Mouse (Mus musculus): ENCODE data around the gene Kdm1a.

The Kdm1a gene

DNA sequence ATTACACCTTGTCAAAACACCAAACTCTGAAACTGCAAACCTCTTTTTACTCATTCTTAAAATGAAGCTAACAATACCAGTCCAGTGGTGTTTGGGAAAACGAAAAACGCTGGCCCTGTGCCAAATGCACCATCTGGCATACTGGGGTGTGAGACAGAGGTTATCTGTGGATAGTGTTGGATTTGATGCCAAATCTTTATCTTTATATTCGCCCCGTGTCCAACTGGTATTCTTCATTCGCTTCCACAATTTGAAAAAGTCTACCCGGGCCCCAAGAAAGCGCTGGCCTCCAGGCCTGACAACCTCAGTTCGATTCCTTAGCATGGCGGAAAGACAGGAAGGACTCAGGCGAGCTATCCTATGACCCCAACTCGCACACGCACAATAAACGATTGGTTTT, 1.0 kb downstream of the Kdm1a start:
- peak; percentile 57 for DNase-seq

DNA sequence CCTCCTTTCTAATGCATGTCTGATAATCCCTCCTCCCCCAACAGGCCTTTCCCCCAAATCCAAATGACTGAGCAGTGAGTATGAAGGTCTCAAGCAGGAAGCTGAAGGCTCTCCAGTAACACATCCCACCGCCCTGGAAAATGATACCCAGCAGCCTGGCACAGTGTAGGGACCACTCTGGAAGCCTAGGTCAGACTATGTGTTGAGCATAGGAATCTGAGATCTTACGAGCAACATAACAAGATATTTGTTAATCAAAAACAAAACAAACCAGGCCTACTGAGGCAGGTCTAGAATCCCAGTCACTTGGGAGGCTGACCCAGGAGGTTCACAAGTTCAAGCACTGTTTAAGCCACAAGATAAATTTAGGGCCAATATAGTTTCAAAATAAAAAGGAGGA, 2.0 kb downstream of the Kdm1a start:
- no peak for DNase-seq

DNA sequence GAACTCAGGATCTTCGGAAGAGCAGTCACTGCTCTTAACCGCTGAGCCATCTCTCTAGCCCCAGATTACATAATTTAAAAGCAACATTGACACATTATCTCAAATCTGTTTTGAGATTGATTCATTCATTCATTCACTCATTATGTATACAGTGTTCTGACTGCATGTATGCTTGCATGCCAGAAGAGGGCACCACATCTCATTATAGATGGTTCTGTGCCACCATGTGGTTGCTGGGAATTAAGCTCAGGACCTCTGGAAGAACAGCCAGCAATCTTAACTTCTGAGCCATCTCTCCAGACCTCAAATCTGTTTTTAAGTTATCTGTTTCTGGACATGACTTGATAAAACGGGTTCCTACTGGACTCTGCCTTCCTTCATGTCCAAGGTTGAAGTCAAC, 2.7 kb downstream of the Kdm1a start:
- DNase-seq = no peak

DNA sequence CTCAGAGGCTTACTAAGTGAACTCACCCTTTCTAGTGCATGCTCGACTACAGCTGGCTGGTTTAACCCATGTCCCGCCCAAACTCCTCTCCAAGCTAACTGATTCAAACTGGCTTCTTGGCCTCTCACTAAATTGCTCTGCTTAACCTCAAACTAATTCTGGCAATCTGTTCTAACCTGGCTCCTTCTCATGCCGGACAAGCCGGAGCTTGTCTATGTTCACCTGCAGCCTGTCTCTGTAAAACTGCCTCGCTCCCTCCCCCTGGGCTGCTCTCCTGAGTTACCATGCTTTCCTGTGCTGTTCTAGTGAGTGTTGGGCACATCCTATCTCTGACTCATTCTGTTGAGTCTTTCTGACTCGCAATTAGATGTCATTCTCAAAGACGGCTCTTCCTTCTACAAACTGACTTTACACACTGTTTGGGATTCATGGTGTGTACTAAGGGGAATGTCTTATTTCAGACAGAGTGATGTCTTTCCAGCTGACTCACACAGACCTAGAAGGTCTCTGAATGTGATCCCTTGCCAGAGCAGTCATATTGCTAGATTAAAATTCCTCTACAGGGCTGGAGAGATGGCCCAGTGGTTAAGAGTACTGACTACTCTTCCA, 4.2 kb downstream of the Kdm1a start:
- DNase-seq = no peak

DNA sequence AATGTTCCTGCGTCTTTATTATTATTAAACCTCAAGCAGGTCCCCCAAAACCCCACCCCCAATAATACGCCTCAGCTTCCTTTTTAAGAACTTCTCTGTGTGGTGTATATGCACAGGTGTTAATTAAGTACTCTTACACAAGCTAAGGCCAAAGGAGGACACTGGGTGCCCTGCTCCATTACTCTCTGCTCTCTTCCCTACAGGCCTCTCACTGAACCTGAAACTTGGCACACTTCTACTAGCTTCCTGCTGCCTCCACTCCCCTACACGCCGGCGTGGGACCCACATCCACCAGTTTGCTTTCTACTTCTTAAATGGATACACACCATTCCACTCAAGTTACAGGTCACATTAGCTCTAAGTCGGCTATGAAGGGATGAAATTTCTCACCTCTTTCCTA, 7.3 kb downstream of the Kdm1a start:
- no peak for DNase-seq

DNA sequence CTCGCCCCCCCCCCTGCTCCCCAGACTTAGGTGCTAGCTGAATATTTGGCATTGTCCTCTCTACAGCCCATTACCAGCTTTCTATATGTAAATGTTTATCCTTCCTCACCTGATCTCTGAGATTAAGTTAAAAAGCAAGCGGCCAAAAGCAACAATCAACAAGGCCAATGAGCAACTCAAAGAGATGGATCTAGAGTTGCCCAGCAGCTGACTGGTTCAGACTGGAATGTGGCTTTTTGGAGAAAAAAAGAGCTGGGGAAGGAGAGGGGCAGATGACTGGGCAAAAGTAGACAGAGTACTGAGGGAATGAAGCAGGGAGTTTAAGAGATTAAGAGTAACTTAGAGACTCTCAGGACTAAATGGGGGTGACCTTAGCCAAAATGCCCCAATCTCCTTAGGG, 8.5 kb downstream of the Kdm1a start:
- DNase-seq = no peak

DNA sequence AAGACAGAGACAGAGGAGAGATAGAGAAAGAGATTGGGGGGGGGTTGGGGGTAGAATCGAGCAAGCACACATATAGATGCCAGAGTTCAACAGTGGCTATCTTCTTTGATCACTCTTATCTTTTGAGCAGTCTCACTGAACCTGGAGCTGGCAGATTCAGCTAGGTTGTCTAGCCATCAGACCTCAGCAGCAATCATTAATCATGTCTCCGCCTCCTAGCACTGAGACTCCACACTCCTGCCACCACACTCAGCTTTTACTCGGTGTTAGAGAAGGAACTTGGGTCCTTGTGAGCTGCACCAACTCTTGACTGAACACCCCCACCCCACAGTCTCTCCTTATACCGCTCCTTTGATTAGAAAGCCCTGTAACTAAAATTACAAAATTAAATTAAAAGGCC, 10.4 kb downstream of the Kdm1a start:
- DNase-seq = no peak

DNA sequence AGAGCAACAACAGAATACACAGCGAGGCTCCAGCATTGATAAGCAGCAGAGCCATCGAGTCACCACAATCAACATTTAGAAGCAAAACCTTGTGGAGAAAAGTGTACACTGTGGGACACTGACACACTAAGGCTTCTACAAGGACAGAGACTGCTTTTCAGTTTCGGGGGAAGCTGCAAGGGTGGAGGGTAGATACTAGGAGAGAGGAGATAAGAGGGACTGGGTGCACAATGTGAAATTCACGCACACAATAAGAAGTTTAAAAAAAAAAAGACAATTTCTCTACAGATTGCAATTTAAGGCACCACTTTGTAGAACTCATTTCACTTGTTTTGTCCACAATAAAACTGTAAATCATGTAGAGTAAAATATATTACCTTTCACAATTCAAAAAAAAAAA, 14.5 kb downstream of the Kdm1a start:
- DNase-seq = no peak

DNA sequence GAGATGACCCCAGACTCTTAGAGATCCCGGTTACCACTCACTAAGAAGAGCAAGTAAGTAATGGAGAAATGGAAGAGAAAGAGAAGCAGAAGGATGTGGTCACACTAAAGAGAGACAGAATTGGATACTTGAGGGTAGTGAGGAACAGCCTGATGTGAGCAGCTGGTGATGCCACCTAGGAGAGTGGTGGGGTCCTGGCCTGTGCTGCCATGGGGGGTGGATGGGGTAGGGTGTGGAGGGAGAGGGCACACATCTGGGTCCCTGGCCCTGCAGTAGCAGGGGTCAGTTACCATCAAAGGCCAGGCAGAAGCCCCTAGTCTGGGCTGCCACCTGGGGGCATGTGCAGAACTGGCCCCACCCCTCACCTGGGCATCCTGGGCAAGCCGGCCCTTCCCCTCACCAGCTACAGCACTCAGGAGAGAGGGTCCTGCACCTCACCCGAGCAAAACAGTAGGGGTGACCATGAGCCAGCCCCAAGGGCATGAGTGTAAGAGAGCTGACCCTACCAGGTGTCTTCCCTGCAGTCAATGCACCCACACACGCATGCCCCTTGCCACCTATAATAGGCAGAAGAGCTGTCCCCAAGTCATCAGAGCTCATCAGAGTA, 15.2 kb downstream of the Kdm1a start:
- no peak for DNase-seq

DNA sequence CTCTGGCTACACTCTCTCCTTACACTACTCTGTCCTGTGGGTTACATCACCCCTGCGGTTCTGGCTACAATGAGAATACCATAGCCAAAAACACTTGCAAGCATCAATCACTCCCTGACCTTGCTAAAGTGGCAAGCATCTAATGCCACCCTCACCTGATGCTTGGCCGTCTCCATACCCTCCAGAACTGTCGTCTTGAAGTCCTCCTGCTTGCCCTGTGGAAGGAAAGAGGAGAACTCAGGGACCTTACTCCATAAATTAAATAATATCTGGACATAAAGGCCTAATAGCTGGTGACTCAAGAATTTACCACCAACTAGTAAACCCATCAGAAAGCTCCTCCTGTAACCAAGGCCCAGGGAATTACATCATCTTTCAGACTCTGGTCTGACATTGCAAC, 20.6 kb downstream of the Kdm1a start:
- no peak for DNase-seq

DNA sequence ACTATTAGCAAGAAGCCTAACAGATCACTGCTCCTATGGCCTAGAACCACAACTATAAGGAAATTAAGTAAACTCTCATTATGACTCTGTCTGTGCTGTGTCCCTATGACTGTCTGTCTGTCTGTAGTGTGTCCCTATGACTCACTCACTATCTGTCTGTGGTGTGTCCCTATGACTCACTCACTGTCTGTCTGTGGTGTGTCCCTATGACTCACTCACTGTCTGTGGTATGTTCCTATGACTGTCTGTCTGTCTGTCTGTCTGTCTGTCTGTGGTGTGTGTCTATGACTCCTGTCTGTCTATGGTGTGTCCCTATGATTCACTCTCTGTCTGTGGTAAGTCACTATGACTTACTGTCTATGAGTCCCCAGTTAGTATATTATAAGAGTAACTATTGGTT, 32.5 kb downstream of the Kdm1a start:
- DNase-seq = no peak

DNA sequence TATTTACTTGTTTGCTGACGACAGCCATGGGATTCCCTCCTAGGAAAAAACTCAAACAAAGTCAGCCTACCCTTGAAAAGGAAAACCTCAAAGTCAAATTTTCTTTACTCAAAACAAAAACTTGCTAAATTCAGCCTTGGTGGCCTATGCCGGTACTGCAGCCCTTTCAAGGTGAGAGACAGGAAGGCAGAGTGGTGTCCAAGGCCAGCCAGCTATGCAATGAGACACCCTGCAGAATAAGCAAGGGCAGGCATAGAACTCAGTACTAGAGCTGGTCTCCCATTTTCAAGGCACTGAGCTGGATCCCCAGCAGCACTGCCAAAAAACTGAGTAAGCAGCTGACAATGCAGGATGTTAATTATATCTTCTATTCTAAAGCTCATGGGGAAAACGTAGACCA, 33.9 kb downstream of the Kdm1a start:
- DNase-seq = no peak

DNA sequence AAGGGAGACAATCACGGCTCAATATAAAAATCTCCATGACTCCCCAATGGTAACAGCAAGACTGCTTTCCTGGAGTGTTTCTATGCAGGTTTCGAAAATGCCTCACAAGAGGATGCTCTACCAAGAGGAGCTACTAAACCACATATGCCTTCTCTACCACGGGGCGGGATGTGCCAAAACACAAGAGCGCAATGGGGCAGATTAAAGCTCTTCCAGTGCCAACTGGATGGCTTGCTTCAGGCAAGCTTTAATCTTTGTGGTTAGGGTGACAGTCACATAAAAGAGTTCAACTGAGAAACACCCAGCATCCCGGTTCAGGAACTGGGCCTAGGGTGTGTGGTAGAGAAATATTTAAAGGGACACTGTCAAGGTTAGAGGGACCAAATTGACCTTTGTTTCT, 39.8 kb downstream of the Kdm1a start:
- DNase-seq = peak; percentile 28

DNA sequence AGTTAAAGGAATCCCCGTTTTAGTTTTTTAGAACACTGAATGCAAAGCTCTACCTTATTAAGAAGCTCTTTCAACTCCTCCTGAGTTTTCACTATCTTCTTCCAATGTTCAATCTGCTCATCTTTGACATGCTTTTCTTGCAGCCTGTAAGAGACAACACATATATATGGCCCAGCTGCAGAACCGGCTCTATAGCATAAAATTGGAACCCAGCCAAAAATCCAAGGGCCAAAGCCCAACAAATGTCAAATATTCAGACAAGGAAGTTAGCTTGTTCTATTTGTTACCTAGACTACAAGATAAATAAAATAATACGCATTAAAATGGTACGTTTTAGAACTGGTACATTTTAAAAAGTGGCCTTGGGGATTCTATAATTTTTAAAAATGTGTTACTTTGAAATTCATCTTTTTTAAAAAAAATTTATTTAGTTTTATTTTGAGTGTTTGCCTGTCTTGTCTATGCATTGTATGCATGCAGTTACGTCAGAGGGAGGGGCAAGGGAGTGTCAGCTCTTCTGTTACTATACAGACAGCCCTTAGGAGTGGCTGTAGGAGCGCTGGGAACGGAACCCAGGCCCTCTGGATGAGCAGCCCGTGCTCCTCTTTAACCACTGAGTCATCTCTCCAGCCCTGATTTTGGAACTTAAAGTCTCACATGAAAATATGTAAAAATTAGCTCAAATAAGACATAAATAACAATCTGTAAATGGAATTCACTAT, 42.1 kb downstream of the Kdm1a start:
- no peak for DNase-seq

DNA sequence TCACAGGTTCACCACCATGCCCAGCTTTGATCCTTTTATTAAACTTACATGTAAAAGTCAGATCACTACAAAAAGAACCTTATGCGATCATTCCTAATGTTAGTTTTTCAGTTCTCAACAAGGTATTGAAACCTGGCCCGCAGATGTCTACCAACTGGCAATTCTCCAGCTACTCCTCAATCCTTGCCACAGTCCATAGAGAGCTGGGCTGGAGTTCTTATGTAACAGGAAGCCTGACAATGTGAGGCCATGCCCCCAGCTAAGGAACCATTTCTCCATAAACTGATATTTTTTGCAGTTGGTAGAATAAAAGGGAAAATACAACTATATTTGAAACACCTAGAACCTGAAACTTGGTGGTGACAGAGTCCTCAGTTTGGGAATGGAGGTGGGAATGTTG, 42.8 kb downstream of the Kdm1a start:
- no peak for DNase-seq

DNA sequence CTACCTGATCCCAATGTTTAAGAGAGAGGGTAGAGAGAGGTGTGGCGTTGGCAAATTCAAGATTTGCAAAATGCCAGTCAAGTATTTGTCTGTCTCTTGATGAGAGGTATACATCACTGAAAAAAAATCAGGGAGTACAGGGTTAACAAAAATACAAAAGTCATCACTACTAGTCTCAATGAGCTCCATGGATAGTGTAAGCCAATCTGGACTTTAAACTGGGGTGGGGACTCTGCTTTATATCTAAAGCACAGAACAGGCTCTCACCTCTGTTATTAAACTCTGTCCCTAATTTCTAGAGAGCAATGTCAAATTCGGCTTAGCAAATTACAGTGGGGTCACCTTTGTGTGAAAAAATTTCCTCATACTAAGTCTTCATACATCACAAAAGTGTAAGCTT, 44.9 kb downstream of the Kdm1a start:
- no peak for DNase-seq

DNA sequence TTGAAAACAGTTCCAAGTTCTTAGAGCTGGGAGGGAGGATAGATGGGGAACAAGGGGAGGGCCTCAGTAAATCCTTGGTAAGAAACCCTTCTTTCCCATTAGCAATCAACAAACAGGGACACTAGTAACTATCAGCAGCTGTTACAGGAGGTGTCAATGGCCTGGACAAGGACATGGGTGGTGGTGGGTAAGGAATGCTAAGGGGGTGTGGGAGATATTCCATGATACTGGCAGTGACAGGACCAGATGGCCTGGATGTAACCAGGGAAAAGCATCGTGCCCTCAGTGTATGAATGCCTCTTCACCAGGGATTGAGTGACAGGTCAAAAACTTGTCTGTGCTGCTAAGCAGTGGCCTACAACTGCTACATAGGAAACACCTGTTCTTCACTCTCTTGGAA, 49.4 kb downstream of the Kdm1a start:
- DNase-seq = no peak

DNA sequence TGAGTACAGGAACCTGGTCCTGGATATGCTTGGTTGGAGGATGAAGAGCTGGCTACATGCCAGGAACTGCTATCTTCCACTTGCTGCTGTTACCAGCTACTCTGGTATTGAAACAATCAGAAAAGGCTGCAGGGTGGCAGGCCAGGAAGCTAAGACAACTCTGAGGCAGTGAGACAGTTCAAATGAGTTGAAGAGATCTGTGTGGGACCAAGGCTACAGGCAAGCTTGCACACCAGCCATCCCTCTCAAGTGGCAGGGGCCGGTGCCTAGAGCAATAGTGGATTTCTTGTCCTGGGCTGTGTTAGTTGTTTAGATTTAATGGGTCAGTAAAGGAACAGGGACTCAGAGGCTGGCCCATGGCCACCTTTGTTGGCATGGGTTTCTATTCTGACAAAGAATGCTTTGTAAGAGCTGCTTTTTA, 54.1 kb downstream of the Kdm1a start:
- peak; percentile 41 for DNase-seq

DNA sequence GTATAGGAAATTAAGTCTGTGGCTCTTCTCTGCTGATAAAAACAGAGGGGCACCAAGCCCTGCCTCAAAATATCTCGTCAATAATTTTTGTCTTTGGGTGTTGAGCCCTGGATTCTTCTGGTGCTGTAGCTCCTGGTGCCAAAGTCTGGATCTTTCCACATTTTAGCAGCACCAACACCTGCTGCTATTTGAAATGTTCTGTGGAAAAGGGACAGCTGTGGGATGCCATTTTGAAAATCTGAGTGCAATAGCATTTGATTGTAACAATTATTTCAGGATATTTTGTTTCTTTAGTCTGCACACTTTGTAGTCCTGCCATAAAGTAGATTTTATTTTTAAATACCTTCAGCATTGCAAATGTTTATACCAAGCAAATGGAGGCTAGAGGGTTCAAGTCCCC, 54.8 kb downstream of the Kdm1a start:
- no peak for DNase-seq

DNA sequence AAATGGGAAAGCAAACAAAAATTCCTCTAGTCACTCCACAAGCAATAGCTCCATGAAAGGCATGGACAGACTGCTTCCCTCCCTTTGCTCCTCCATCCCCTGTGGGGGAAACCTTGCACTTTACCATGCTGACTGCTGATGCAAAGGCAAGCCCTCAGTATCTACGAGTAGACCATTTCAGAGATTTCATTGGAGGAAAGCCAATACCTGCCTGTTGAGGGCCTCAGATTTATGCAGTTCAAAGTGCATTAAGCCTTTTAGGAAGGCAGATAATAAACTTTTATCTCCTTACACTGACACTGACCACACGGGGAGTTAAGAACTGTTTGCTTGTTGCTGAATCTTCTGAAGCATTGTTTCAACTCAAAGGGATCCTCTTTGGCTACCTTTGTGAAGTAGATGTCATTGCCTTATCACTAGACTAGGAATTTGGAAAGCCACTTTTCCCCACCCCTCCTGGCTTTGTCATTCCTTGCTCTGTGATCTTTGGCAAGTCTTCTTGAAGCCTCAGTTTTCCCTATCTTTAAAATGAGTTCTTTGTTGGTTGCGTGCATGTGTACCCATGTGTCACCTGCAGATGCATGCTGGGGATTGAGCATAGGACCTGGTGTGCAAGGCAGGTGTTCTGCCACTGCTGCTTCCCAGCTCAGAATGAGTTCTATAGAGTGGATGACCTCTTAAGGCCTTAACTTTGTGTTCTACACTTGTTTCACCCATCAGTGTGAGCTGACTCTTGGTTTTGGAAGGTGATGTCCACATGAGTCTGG, 56.1 kb downstream of the Kdm1a start:
- DNase-seq = no peak

DNA sequence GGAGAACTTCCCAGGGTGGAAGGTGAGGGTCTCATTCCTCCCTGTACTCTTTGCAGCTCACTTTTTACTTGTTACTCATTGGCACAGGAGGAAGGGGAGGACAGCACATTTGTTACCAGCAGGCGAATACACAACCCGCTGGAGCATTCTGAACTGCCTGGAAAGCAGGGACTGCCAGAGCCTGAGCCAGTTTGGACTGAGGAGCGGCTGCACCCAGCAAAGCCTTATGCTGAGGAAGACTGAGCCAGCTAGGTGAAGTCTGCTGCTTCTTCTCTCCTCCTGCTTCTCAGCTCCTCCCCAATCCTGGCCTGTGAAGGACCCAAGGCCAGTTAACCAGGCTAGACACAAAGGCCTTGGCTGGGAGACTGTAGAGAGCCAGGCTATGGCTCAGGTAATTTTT, 57.4 kb downstream of the Kdm1a start:
- no peak for DNase-seq

DNA sequence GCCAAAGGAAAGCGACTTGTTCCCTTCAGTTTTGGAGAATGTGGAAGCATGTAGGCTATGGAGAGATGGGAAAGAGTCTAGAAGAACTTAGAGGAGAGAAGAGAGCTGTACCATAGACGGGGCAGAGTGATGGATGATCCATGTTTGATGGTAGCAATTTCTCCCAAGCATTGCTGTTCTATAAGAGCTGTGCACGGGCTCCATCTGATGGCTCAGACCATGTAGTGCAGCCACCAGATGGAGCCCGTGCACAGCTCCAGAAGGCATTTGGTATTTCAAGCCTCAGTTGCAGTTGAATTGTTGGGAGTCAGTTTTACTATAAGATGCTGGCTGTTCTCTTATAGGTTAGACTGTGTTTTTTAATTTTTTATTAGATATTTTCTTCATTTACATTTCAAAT, 76.1 kb downstream of the Kdm1a start:
- DNase-seq = peak; percentile 66

DNA sequence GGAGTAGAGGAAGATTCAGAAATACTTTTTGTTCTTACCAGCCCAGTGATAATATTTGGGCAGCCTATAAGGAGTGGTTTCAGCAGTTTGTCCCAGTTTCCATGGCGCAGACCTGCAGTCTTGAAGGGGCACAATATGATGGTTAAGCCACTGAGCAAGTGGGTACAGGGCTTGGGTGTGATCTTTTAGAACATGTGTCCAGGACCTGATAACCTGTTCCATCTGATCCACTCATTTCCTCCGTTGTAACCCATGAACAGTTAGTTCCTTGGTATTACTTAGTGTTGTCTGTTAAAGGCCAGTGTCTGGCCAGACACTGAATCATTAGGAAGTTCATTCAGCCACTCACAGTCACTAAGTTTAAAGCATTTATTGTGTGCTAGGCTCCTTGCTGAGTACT, 78.2 kb downstream of the Kdm1a start:
- no peak for DNase-seq

DNA sequence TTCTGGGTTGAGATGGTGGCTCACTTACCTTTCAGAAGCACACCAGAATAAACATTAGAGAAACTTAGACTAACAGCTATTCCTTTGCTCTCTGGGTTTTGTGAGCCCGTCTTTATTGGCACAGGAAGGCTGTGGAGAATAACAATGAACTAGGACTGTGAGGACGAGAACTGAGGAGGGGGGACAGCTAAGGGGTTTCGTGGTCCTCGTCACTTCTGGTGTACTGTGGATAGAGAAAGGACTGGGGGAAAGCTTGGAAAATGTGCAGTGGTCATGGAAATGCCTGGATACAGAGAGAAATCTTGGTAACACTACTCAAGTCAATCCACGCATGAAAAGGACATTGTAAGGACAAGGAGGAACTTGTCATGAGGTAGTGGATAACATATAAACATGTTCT, 80.6 kb downstream of the Kdm1a start:
- no peak for DNase-seq
